Mouse (Mus musculus) MEL-GATA-1-ER (cell line): ENCODE measurements at regions not wholly inside any gene's neighbourhood (a gene's known extent, or its start where the extent isn't known, plus 50 kb on each side); places are given as distances from the start of the nearest gene placed in this dataset.

ENCODE experiments used
- DNase-seq: peaks from one replicate; pipeline ENCODE4 v3.0.0-alpha.2; 2012; ENCODE audit warnings: low read depth; ENCODE audit errors: extremely low read depth

DNA sequence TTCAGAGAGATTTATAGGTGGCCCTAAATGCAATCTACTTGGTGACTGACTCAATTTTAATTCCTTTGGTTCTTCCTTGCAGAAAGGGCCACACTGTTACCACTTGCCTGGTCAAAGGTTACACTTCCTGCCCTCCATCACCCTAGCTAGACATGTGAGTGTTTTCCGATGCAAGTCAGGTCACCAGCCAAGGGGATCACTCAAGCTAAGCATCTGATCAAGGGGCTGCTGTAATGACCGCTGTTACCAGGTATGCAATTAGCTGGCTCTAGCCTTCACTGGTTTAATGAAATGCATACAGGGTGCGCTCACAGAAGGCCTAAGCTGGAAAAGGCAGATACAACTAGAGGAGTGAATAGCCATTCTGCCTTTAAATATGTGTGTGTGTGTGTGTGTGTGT, 105.1 kb downstream of the Mtx2 start:
- no peak for DNase-seq

DNA sequence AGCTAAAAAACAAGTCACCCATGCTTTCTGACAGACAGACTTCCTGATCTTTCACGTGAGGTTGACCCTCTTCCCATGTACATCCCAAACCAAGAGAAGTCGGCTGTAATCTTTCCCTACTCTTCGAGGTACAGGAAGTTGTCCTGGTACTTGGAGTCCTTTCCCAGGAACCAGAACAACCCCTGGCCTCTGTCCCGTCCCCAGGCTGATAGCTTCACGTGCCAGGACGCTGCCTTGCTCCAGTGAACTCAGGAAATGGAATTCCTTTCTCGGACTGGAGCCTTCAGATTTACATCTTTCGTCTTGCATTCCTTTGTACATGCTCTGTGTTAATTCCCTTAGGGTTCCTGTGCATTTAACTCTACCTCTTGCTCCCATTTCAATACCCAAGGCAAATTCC, 107.6 kb downstream of the Mtx2 start:
- no peak for DNase-seq

- no peak for DNase-seq
Observed at GRCm38 (mm10) chr2:74933771-74934170, 108.2 kb downstream of the Mtx2 start.

GRCm38 (mm10) chr2:74938711-74939110, 113.1 kb downstream of the Mtx2 start:
- DNase-seq, result no peak

DNA sequence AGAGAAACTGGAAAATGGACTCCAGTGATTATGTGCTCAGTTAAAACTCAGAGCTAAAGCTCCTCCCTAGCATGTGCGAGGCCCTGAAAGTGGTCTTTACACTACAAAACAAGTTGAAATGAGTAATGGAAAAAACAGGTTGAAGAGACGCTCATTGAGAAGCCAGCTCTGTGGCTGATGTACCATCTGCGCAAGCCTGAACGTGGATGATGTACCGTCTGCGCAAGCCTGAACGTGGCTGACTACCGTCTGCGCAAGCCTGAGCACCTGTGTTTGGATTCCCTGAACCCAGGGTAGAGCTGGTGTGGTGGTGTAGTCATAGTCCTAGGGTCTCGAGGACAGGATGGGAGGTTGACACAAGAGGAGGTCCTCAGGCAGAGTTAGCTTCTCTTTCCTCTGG, 116.4 kb downstream of the Mtx2 start:
- DNase-seq, result no peak

GRCm38 (mm10) chr2:74942611-74943198, 117.1 kb downstream of the Mtx2 start:
- no peak for DNase-seq

GRCm38 (mm10) chr2:74945185-74945749, 119.7 kb downstream of the Mtx2 start:
- no peak for DNase-seq

- DNase-seq, result no peak
Observed at GRCm38 (mm10) chr2:74951401-74952260, 126.0 kb downstream of the Mtx2 start.

DNA sequence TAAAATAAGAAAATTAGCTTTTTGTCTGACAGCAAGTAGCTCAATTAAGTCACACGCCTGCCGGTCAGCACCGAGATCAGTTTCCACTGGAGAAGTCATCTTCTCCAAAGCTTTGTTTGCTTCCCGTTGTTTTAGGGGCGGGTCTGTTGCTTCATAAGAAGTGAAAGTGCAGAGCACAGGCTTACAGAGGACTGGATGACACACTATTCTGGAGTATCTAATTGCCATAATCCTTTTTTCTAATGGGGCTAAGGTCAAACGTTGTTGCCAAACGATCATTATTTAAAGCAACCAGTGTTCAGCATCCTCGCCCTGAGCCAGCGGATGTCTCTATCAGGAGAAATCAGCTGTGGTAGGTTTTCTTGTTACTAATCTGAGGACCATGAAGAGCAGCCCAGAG, 128.5 kb downstream of the Mtx2 start:
- DNase-seq, result no peak

DNA sequence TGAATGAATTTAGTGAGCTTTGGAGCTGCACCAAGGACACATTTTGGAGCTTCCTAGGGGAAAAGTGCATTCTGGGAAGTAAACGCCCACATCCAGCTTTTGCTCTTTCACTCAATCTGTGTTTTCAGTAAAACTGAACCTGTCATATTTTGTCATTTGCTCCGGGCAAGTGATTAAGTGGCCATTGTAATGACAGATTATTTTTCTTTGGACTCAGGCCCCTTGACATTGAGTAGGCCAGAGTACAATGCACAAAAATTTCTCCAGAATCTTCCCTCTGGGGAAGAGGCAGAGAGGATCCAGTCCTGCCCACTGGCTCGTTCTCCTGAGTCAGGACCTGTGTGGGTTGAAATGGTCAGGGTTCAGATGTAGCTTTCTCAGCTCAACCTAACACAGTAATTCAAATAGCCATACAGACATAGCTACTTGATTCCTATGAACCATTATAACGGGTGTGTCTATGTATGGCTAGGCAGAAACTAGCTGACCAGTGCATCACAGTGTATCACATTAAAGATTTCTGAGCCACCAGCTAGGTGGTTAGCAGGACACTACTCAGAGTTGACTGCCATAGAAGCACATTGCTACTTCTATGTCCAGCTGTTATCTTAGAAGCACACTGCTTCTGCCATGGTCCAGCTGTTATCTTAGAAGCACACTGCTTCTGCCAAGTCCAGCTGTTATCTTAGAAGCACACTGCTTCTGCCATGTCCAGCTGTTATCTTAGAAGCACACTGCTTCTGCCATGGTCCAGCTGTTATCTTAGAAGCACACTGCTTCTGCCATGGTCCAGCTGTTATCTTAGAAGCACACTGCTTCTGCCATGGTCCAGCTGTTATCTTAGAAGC, 129.9 kb downstream of the Mtx2 start:
- no peak for DNase-seq

- DNase-seq, result no peak
Observed at GRCm38 (mm10) chr2:74956129-74956450, 130.5 kb downstream of the Mtx2 start.

GRCm38 (mm10) chr2:74956556-74956955, 131.0 kb downstream of the Mtx2 start:
- DNase-seq, result no peak

GRCm38 (mm10) chr2:74959936-74960335, 134.3 kb downstream of the Mtx2 start:
- no peak for DNase-seq

- DNase-seq, result no peak
Observed at GRCm38 (mm10) chr2:74962416-74962815, 136.8 kb downstream of the Mtx2 start.

GRCm38 (mm10) chr2:74964360-74964759, 138.8 kb downstream of the Mtx2 start:
- peak; percentile 40 for DNase-seq

DNA sequence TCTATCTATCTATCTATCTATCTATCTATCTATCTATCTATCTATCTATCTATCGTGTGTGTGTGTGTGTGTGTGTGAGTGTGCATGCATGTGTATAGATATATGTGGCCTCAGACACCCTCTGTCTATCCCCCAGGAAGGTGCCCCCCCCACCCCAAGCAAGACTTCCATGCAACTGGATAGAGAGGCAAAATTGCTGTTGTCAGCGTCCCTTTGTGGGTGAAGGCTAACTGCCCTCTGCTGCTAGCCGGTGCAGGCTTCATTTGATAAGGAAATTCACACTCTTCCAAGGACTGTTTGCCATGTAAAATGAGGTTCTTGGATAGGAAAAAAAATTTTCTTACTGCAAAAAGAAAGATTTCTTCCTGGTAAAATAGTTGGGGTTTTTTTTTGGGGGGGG, 139.4 kb downstream of the Mtx2 start:
- no peak for DNase-seq

- no peak for DNase-seq
Observed at GRCm38 (mm10) chr2:74965384-74966060, 139.9 kb downstream of the Mtx2 start.

DNA sequence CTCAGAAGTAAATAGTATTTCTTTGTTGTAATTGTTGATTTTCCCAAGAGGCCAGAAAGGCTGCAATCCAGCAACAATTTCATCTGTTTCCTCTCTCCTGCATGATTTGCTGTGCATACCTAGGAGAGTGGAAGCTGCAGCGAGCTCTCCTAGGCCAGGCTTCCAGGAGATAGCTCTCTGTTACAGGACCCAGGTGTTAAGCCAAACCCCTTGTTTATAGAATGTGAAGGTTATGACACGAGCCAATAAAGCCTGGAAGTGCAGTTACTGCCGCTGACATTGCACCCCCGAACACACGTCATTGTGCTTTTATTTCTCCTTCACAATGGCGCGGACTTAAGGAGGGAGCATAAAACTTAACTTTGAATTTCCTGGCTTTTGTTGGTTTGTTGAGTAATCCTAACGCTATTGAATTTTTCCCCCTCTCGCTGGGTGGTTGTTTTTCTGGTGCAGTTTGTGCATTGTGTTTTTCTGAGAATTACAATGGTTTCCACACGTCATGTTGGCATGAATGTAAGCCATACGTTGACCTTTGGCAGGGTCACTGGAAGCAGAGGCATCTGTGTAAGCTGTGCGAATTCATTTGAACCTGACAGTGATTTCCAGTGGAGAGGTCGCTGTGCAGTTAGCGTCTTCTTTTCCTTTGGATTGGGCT, 145.1 kb downstream of the Mtx2 start:
- no peak for DNase-seq

GRCm38 (mm10) chr2:74973386-74973785, 147.8 kb downstream of the Mtx2 start:
- no peak for DNase-seq

DNA sequence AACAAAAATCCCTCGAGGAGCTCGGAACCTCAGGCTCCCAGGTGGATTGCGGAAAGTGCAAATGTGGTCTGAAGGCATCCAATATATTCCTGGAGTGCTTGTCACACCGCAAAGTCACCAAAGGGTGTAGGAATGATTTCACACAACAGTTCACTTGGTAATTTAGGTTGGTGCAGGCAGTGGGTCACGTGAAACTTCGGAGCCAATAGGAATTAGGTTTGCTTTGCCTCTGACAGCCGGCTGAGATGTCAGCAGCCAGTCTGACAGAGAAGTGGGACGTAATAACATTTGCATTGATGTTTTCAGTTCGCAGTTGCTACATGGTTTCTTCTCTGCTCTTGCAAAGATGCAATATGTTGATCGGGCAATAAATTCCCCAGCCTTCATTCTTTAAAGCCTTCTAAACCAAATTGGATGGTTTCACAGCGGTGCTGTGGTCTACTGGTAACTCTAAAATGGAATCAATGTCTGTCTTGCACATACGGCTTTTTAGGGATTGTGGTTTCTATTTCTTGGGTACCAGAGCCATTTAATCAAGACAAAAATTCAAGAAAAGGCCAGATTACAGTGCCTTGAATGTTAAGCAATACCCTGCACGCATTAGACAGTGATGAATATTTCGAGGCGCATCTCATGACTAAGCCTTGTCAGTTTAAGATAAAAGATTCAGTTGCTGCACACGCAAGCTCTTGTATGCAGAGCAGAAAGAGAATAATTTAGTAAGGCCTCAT, 149.2 kb downstream of the Mtx2 start:
- no peak for DNase-seq
